Mouse (Mus musculus) heart, adult 2 months (tissue): Measurements from ENCODE around the gene Soga3. TPM values are rescaled to one million over a fixed set of nuclear protein-coding genes. Genes with fewer than 3 reads are reported as not detected.

Experiments used
- DNase-seq, 2 experiments: peaks; one replicate each; pipeline ENCODE4 v3.0.0; 2021
- H3K27ac ChIP-seq: fragments of 200-600 bp; 2 replicates; pipeline ENCODE4 v1.8.1; 2022
- H3K27me3 ChIP-seq: fragments of 200-500 bp; 2 replicates; pipeline ENCODE4 v1.6.1; 2012; ENCODE audit warnings: mild to moderate bottlenecking, low read length, inconsistent platforms, mixed read lengths; ENCODE audit not compliant: control insufficient read depth, insufficient read depth
- H3K36me3 ChIP-seq: fragments of 200-500 bp; 2 replicates; pipeline ENCODE4 v1.6.1; 2012; ENCODE audit warnings: low read length, inconsistent platforms; ENCODE audit not compliant: control insufficient read depth, insufficient read depth
- H3K4me1 ChIP-seq: fragments of 200-500 bp; 2 replicates; pipeline ENCODE4 v1.6.1; 2011; ENCODE audit warnings: low read length; ENCODE audit not compliant: control insufficient read depth, insufficient read depth
- H3K4me3 ChIP-seq: fragments of 200-600 bp; 2 replicates; pipeline ENCODE4 v1.8.1; 2022
- H3K79me2 ChIP-seq: fragments of 200-500 bp; replicated peaks from 2 replicates; pipeline ENCODE4 v1.6.1; 2012; ENCODE audit warnings: mild to moderate bottlenecking, inconsistent platforms, low read length, moderate library complexity, mixed read lengths; ENCODE audit not compliant: control insufficient read depth, insufficient read depth
- H3K9ac ChIP-seq: fragments of 200-500 bp; 2 replicates; pipeline ENCODE4 v1.6.1; 2012; ENCODE audit warnings: low read depth, mild to moderate bottlenecking, control low read depth, inconsistent platforms, low read length, mixed read lengths
- CTCF ChIP-seq: fragments of 200-600 bp; IDR thresholded peaks from 2 replicates; pipeline ENCODE4 v1.8.1; 2022; ENCODE audit warnings: antibody characterized with exemption, mild to moderate bottlenecking, moderate library complexity
- EP300 ChIP-seq: fragments of 200-500 bp; IDR thresholded peaks from 2 replicates; pipeline ENCODE4 v1.6.1; 2011; ENCODE audit warnings: low read depth, low read length, control low read depth; ENCODE audit not compliant: insufficient read depth
- POLR2A ChIP-seq: fragments of 200-500 bp; IDR thresholded peaks from 2 replicates; pipeline ENCODE4 v1.6.1; 2011; ENCODE audit warnings: mild to moderate bottlenecking, low read depth, low read length, control low read depth; ENCODE audit not compliant: insufficient read depth
- WGBS: fragments of 180-500 bp; shearing (Covaris S2); methylation state at CpG from one replicate; pipeline ENCODE4 v1.1.7; 2018; 5-methylcytosine and 5-hydroxymethylcytosine counted together
- intact Hi-C: fragments of 180-260 bp; cut with DNase I; formaldehyde crosslinking; loops from one replicate; pipeline ENCODE4 v1.15.1; 2025
- polyA plus RNA-seq: library from polyadenylated mRNA; depleted of rRNA; stranded (reverse); fragments of >200 nt; gene quantifications from 2 replicates; pipeline ENCODE4 v1.2.3, GENCODE M21; 2012
- total RNA-seq, 2 experiments: library from RNA; stranded (reverse); gene quantifications; 2 replicates each; pipeline ENCODE4 v1.2.3; 2021

Gene Soga3
- total and polyA plus RNA-seq, 3 experiments: 0.06 TPM; not detected in 2

GRCm38 (mm10) chr10:29146858-29147640 is 3.4 kb downstream of the Soga3 start:
- intact Hi-C loops: no loop called here
- Histone ChIP-seq H3K9ac (no peak overlapping the region), H3K4me1 (no peaks in the 10 kb centered on the region), H3K79me2 (no peaks in the 10 kb centered on the region), H3K27ac (no peak overlapping the region), H3K4me3 (peak overlapping the region; percentile 14; the same call in 1 of the 2 replicates), H3K36me3 (no peaks in the 10 kb centered on the region), H3K27me3 (peaks cover 4% of the 10 kb centered on the region)
- WGBS: under 1% methylated on average over 65 of the region's 65 CpGs
- TF ChIP-seq POLR2A (no peak), EP300 (no peak), CTCF (no peak)
- DNase-seq: peak; percentile 44 to 60

GRCm38 (mm10) chr10:29147641-29147990 is 4.0 kb downstream of the Soga3 start:
- H3K9ac ChIP-seq: no peak overlapping the region
- TF ChIP-seq POLR2A: no peak
- no peak for TF ChIP-seq CTCF
- no peak for TF ChIP-seq EP300
- H3K27ac ChIP-seq: no peak overlapping the region
- no peaks in the 10 kb centered on the region for H3K4me1 ChIP-seq
- intact Hi-C loops: no loop called here
- peaks cover 4% of the 10 kb centered on the region for H3K27me3 ChIP-seq
- no peak overlapping the region for H3K4me3 ChIP-seq
- H3K79me2 ChIP-seq: no peaks in the 10 kb centered on the region
- 3% methylated on average over 12 of the region's 12 CpGs for WGBS
- no peak for DNase-seq
- H3K36me3 ChIP-seq: no peaks in the 10 kb centered on the region

- peaks cover 4% of the 10 kb centered on the region for H3K27me3 ChIP-seq
- H3K9ac ChIP-seq: no peak overlapping the region
- no peaks in the 10 kb centered on the region for H3K4me1 ChIP-seq
- intact Hi-C loops: no loop called here
- no peak overlapping the region for H3K27ac ChIP-seq
- no peaks in the 10 kb centered on the region for H3K36me3 ChIP-seq
- H3K4me3 ChIP-seq: no peak overlapping the region
- TF ChIP-seq EP300 (no peak), CTCF (no peak), POLR2A (no peak)
- WGBS: 3% methylated on average over 21 of the region's 21 CpGs
- no peak for DNase-seq
- no peaks in the 10 kb centered on the region for H3K79me2 ChIP-seq
These were observed 4.4 kb downstream of the Soga3 start for GRCm38 (mm10) chr10:29148076-29148475.

GRCm38 (mm10) chr10:29155304-29155703 is 11.7 kb downstream of the Soga3 start:
- Histone ChIP-seq H3K27ac (no peak overlapping the region), H3K4me1 (no peaks in the 10 kb centered on the region), H3K79me2 (no peaks in the 10 kb centered on the region), H3K27me3 (no peaks in the 10 kb centered on the region), H3K9ac (no peak overlapping the region), H3K4me3 (no peak overlapping the region), H3K36me3 (no peaks in the 10 kb centered on the region)
- DNase-seq: no peak
- WGBS: 82% methylated on average over 3 of the region's 3 CpGs
- intact Hi-C loops: no loop called here
- TF ChIP-seq CTCF (no peak), EP300 (no peak), POLR2A (no peak)

- 63% methylated on average over 2 of the region's 2 CpGs for WGBS
- H3K4me1 ChIP-seq: no peaks in the 10 kb centered on the region
- H3K79me2 ChIP-seq: no peaks in the 10 kb centered on the region
- intact Hi-C loops: no loop called here
- no peaks in the 10 kb centered on the region for H3K36me3 ChIP-seq
- DNase-seq: no peak
- H3K27ac ChIP-seq: no peak overlapping the region
- no peaks in the 10 kb centered on the region for H3K27me3 ChIP-seq
- no peak overlapping the region for H3K9ac ChIP-seq
- TF ChIP-seq EP300 (no peak), POLR2A (no peak), CTCF (no peak)
- no peak overlapping the region for H3K4me3 ChIP-seq
These were observed 18.0 kb downstream of the Soga3 start for GRCm38 (mm10) chr10:29161664-29162063.

GRCm38 (mm10) chr10:29173778-29174177 is 30.1 kb downstream of the Soga3 start:
- Histone ChIP-seq H3K9ac (no peak overlapping the region), H3K4me3 (no peak overlapping the region), H3K36me3 (no peaks in the 10 kb centered on the region), H3K79me2 (no peaks in the 10 kb centered on the region), H3K27me3 (no peaks in the 10 kb centered on the region), H3K27ac (no peak overlapping the region), H3K4me1 (no peaks in the 10 kb centered on the region)
- 78% methylated on average over 2 of the region's 2 CpGs for WGBS
- TF ChIP-seq CTCF: no peak
- TF ChIP-seq POLR2A: no peak
- TF ChIP-seq EP300: no peak
- no peak for DNase-seq
- intact Hi-C loops: no loop called here
